Mouse (Mus musculus) v-Abl transformed pro-B cells (cell line): Measurements from ENCODE around the gene Opa3.

Experiments used
- in situ Hi-C, 2 experiments: fragments of 400-800 bp; cut with MboI; formaldehyde crosslinking; loops; one replicate each; pipeline ENCODE4 v1.15.1; 2025; ENCODE audit not compliant: unreplicated experiment in 2 of 2

Gene Opa3

GRCm38 (mm10) chr7:19303046-19303305 lies 74.8 kb downstream of the Opa3 start:
- in situ Hi-C loops = loop anchor here (5.0 kb wide), 1 partner anchor 39 kb away; the partner anchor contains the start of gene Ercc1 (in 2 of the 2)

- in situ Hi-C loops = loop anchor here (5.0 kb wide), 1 partner anchor 39 kb away; the partner anchor contains the start of gene Ercc1 (in 2 of the 2)
Observed at GRCm38 (mm10) chr7:19303770-19304169, 75.6 kb downstream of the Opa3 start.

DNA sequence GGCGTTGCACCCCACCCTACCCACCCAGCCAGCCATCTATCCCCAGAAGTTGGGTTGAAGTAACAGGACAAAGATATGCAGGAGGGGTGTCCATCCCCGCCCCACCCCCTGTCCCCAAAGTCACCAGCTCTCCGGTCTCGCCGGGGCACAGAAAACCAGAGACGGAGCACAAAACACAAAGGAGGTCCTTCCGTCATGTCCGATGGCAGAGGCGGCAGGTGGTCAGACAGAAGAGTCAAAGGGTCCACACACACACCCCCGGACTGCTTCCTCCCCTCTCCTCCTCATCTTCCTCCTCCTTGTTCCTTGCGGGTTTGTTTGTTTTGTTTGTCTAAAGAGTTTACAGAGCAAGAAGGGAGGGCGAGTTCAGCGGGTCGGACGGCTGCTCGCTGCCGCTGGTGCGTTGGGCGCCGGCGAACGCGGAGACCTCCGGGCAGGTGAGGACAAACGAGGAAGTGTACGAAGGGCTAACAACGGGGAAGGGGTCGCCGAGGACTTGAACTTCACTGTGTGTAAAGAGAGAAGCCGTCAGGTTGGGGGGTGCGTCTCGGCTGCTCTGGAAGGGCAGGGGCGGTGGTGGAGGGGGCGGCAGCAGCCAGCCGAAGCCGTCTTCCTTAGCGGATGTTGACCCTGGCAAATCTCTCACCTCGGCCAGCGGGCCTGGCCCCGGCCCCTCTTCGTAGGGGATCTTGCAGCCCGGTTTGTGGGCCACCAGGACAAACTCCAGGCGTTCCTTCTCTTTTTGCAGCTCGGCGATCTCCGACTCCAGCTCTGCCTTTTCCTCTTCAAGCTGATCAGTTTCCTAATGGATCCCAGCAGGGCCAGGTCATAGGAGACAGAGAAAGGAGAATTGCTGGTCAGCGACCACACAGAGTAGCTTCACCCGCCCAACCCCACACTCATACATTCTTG lies 76.6 kb downstream of the Opa3 start:
- in situ Hi-C loops = loop anchor here (5.0 kb wide), 1 partner anchor 38 kb away; the partner anchor contains the start of gene Ercc1 (in 2 of the 2)

DNA sequence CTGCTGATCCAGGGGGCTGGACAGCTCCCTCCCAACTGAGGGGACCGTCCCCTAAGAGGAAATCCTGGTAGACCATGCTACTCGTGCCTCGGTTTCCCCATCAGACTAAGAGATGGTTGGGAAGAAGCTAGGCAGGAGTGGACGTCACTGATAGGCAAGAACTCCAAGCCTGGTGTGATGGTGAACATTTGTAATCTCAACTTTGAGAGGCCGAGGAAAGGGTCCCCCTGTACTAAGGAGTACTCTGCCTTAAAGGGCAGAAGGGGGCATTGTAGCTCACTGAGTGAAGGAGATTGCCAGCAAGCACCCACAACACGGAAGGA lies 77.2 kb downstream of the Opa3 start:
- in situ Hi-C loops = no loop called here
